Mouse (Mus musculus): ENCODE results near the gene Bid. TPM values are rescaled to one million over a fixed set of nuclear protein-coding genes. Genes with fewer than 3 reads are reported as not detected.
A peak's percentile ranks its signal among the peaks of the same experiment; 100 is the strongest.

The Bid gene
- 17.6 and 19.8 TPM in 2 replicates for polyA plus RNA-seq (2014; fragmentation: Nextera tagmentation; extraction: Ambion mirVana)

GRCm38 (mm10) chr6:120916074-120916971 lies at the start of gene Bid:
Bid (minus strand) TSS chr6:120916853.
- ATAC-seq (replicated peaks; ENCODE audit: insufficient number of reproducible peaks, low FRiP score, low TSS enrichment, low read depth), result peak; percentile 80
- WGBS, result under 1% methylated on average over 66 of the region's 67 CpGs
- Histone ChIP-seq H3K9me3 (replicated peaks; ENCODE audit: control insufficient read depth, low read length) (no peaks in the 10 kb centered on the region), H3K4me2 (ENCODE audit: low read depth, low read length) (peak within 1 kb of the TSS; percentile 99), H3K27ac (replicated peaks; ENCODE audit: low read depth, low read length) (no peak within 1 kb of the TSS), H3K4me3 (ENCODE audit: low read depth, low read length) (peak within 1 kb of the TSS; percentile 59), H3K36me3 (replicated peaks; ENCODE audit: control insufficient read depth, insufficient read depth, low read depth, low read length) (no peaks in the 10 kb centered on the region), H3K4me1 (ENCODE audit: control insufficient read depth, insufficient read depth, low read length) (no peaks in the 10 kb centered on the region), H3K27me3 (ENCODE audit: control insufficient read depth, insufficient read depth, low read length) (0 out of 2 replicates have a peak, but pooled peaks cover 2% of the 10 kb centered on the region), H3K9ac (replicated peaks; ENCODE audit: low read length) (peak within 1 kb of the TSS; percentile 65)
- peak; percentile 84 for DNase-seq (ENCODE audit: low spot score)

- H3K4me3 ChIP-seq (ENCODE audit: low read depth, low read length), result no peak overlapping the region
- ATAC-seq (replicated peaks; ENCODE audit: insufficient number of reproducible peaks, low FRiP score, low TSS enrichment, low read depth), result peak; percentile 77
Observed at GRCm38 (mm10) chr6:120965814-120966213, 49.2 kb upstream of the Bid start.

GRCm38 (mm10) chr6:120964179-120964578 lies 47.5 kb upstream of the Bid start:
- DNase-seq (ENCODE audit: low spot score) (no peak), ATAC-seq (replicated peaks; ENCODE audit: insufficient number of reproducible peaks, low FRiP score, low TSS enrichment, low read depth) (no peak)
- Histone ChIP-seq H3K27ac (replicated peaks; ENCODE audit: low read depth, low read length) (no peak overlapping the region), H3K4me3 (ENCODE audit: low read depth, low read length) (no peak overlapping the region), H3K27me3 (ENCODE audit: control insufficient read depth, insufficient read depth, low read length) (no peaks in the 10 kb centered on the region), H3K9ac (replicated peaks; ENCODE audit: low read length) (no peak overlapping the region), H3K4me2 (ENCODE audit: low read depth, low read length) (no peak overlapping the region), H3K9me3 (replicated peaks; ENCODE audit: control insufficient read depth, low read length) (no peaks in the 10 kb centered on the region), H3K4me1 (ENCODE audit: control insufficient read depth, insufficient read depth, low read length) (no peaks in the 10 kb centered on the region), H3K36me3 (replicated peaks; ENCODE audit: control insufficient read depth, insufficient read depth, low read depth, low read length) (no peaks in the 10 kb centered on the region; the same call in 1 of the 2 replicates)
- 97% methylated on average over 3 of the region's 3 CpGs for WGBS

More at GRCm38 (mm10) chr6:120965814-120966213, 49.2 kb upstream of the Bid start:
- 36% methylated on average over 13 of the region's 13 CpGs for WGBS
- Histone ChIP-seq H3K4me2 (ENCODE audit: low read depth, low read length) (no peak overlapping the region), H3K27me3 (ENCODE audit: control insufficient read depth, insufficient read depth, low read length) (no peaks in the 10 kb centered on the region), H3K36me3 (replicated peaks; ENCODE audit: control insufficient read depth, insufficient read depth, low read depth, low read length) (no peaks in the 10 kb centered on the region; the same call in 1 of the 2 replicates), H3K9ac (replicated peaks; ENCODE audit: low read length) (no peak overlapping the region), H3K27ac (replicated peaks; ENCODE audit: low read depth, low read length) (no peak overlapping the region; the same call in 1 of the 2 replicates), H3K4me1 (ENCODE audit: control insufficient read depth, insufficient read depth, low read length) (no peaks in the 10 kb centered on the region), H3K9me3 (replicated peaks; ENCODE audit: control insufficient read depth, low read length) (no peaks in the 10 kb centered on the region)
- DNase-seq (ENCODE audit: low spot score), result peak; percentile 80

- no peak overlapping the region for H3K9ac ChIP-seq (replicated peaks; ENCODE audit: low read length)
- DNase-seq (ENCODE audit: low spot score) (no peak), ATAC-seq (replicated peaks; ENCODE audit: insufficient number of reproducible peaks, low FRiP score, low TSS enrichment, low read depth) (no peak)
- H3K4me1 ChIP-seq (ENCODE audit: control insufficient read depth, insufficient read depth, low read length), result no peaks in the 10 kb centered on the region
- no peaks in the 10 kb centered on the region for H3K27me3 ChIP-seq (ENCODE audit: control insufficient read depth, insufficient read depth, low read length)
- H3K36me3 ChIP-seq (replicated peaks; ENCODE audit: control insufficient read depth, insufficient read depth, low read depth, low read length), result no peaks in the 10 kb centered on the region; the same call in 1 of the 2 replicates
- no peak overlapping the region for H3K27ac ChIP-seq (replicated peaks; ENCODE audit: low read depth, low read length)
- WGBS, result 84% methylated on average over 9 of the region's 9 CpGs
- H3K9me3 ChIP-seq (replicated peaks; ENCODE audit: control insufficient read depth, low read length), result no peaks in the 10 kb centered on the region
- no peak overlapping the region for H3K4me3 ChIP-seq (ENCODE audit: low read depth, low read length)
- H3K4me2 ChIP-seq (ENCODE audit: low read depth, low read length), result no peak overlapping the region
Observed at GRCm38 (mm10) chr6:120960338-120961030, 43.8 kb upstream of the Bid start.

- Histone ChIP-seq H3K4me3 (ENCODE audit: low read depth, low read length) (no peak overlapping the region), H3K27ac (replicated peaks; ENCODE audit: low read depth, low read length) (no peak overlapping the region), H3K4me1 (ENCODE audit: control insufficient read depth, insufficient read depth, low read length) (no peaks in the 10 kb centered on the region), H3K4me2 (ENCODE audit: low read depth, low read length) (no peak overlapping the region), H3K36me3 (replicated peaks; ENCODE audit: control insufficient read depth, insufficient read depth, low read depth, low read length) (no peaks in the 10 kb centered on the region; the same call in 1 of the 2 replicates), H3K9ac (replicated peaks; ENCODE audit: low read length) (no peak overlapping the region), H3K27me3 (ENCODE audit: control insufficient read depth, insufficient read depth, low read length) (no peaks in the 10 kb centered on the region), H3K9me3 (replicated peaks; ENCODE audit: control insufficient read depth, low read length) (no peaks in the 10 kb centered on the region)
- no peak for ATAC-seq (replicated peaks; ENCODE audit: insufficient number of reproducible peaks, low FRiP score, low TSS enrichment, low read depth)
- 82% methylated on average over 4 of the region's 4 CpGs for WGBS
- DNase-seq (ENCODE audit: low spot score), result no peak
Observed at GRCm38 (mm10) chr6:120957331-120957730, 40.7 kb upstream of the Bid start.

- no peaks in the 10 kb centered on the region for H3K9me3 ChIP-seq (replicated peaks; ENCODE audit: control insufficient read depth, low read length)
- no peak overlapping the region for H3K4me2 ChIP-seq (ENCODE audit: low read depth, low read length)
- H3K9ac ChIP-seq (replicated peaks; ENCODE audit: low read length), result no peak overlapping the region
- DNase-seq (ENCODE audit: low spot score) (no peak), ATAC-seq (replicated peaks; ENCODE audit: insufficient number of reproducible peaks, low FRiP score, low TSS enrichment, low read depth) (no peak)
- H3K27ac ChIP-seq (replicated peaks; ENCODE audit: low read depth, low read length), result no peak overlapping the region
- no peak overlapping the region for H3K4me3 ChIP-seq (ENCODE audit: low read depth, low read length)
- WGBS, result 90% methylated on average over 11 of the region's 11 CpGs
- H3K4me1 ChIP-seq (ENCODE audit: control insufficient read depth, insufficient read depth, low read length), result no peaks in the 10 kb centered on the region
- no peaks in the 10 kb centered on the region for H3K27me3 ChIP-seq (ENCODE audit: control insufficient read depth, insufficient read depth, low read length)
- no peaks in the 10 kb centered on the region; the same call in 1 of the 2 replicates for H3K36me3 ChIP-seq (replicated peaks; ENCODE audit: control insufficient read depth, insufficient read depth, low read depth, low read length)
Observed at GRCm38 (mm10) chr6:120956259-120957161, 39.9 kb upstream of the Bid start.

- H3K9me3 ChIP-seq (replicated peaks; ENCODE audit: control insufficient read depth, low read length), result no peaks in the 10 kb centered on the region
- DNase-seq (ENCODE audit: low spot score), result no peak
- H3K4me3 ChIP-seq (ENCODE audit: low read depth, low read length), result no peak overlapping the region
- H3K36me3 ChIP-seq (replicated peaks; ENCODE audit: control insufficient read depth, insufficient read depth, low read depth, low read length), result no peaks in the 10 kb centered on the region; the same call in 1 of the 2 replicates
- no peak overlapping the region for H3K9ac ChIP-seq (replicated peaks; ENCODE audit: low read length)
- no peaks in the 10 kb centered on the region for H3K4me1 ChIP-seq (ENCODE audit: control insufficient read depth, insufficient read depth, low read length)
- H3K27ac ChIP-seq (replicated peaks; ENCODE audit: low read depth, low read length), result no peak overlapping the region
- ATAC-seq (replicated peaks; ENCODE audit: insufficient number of reproducible peaks, low FRiP score, low TSS enrichment, low read depth), result no peak
- no peaks in the 10 kb centered on the region for H3K27me3 ChIP-seq (ENCODE audit: control insufficient read depth, insufficient read depth, low read length)
- WGBS, result 72% methylated on average over 3 of the region's 3 CpGs
- no peak overlapping the region for H3K4me2 ChIP-seq (ENCODE audit: low read depth, low read length)
Observed at GRCm38 (mm10) chr6:120955215-120955614, 38.6 kb upstream of the Bid start.

Data from embryonic facial prominence, embryonic 11.5 days (tissue).